Mouse (Mus musculus) frontal cortex, postnatal 36 days (tissue): ENCODE data around the gene Hecw2.
A peak's percentile ranks its signal among the peaks of the same experiment; 100 is the strongest.

Experiments
- DNase-seq, 2 experiments: peaks; one replicate each; pipeline ENCODE4 v3.0.0; 2022; ENCODE audit warnings: low spot score in 2 of 2

The Hecw2 gene

GRCm38 (mm10) chr1:54194954-54195305, at the start of gene Hecw2:
Hecw2 (minus strand) TSS chr1:54195168.
- DNase-seq = peak; percentile 59 to 60

- no peak for DNase-seq
These were observed 47.8 kb upstream of the Hecw2 start for GRCm38 (mm10) chr1:54242722-54243121.

- no peak for DNase-seq
These were observed 25.3 kb upstream of the Hecw2 start for GRCm38 (mm10) chr1:54220273-54220672.

GRCm38 (mm10) chr1:54194183-54194953, 600 bp downstream of the Hecw2 start:
- DNase-seq = peak; percentile 75 to 77

- DNase-seq = no peak
These were observed 1.7 kb downstream of the Hecw2 start for GRCm38 (mm10) chr1:54193191-54193770.

GRCm38 (mm10) chr1:54187579-54187978, 7.4 kb downstream of the Hecw2 start:
- no peak for DNase-seq

- DNase-seq = no peak
These were observed 8.6 kb downstream of the Hecw2 start for GRCm38 (mm10) chr1:54186347-54186746.

GRCm38 (mm10) chr1:54180663-54181062, 14.3 kb downstream of the Hecw2 start:
- DNase-seq = no peak

- no peak for DNase-seq
These were observed 15.8 kb downstream of the Hecw2 start for GRCm38 (mm10) chr1:54179179-54179578.

- DNase-seq = no peak
These were observed 18.4 kb downstream of the Hecw2 start for GRCm38 (mm10) chr1:54176592-54176991.

- no peak for DNase-seq
These were observed 27.0 kb downstream of the Hecw2 start for GRCm38 (mm10) chr1:54168014-54168413.

- DNase-seq = no peak
These were observed 35.4 kb downstream of the Hecw2 start for GRCm38 (mm10) chr1:54159531-54159930.

- no peak for DNase-seq
These were observed 41.7 kb downstream of the Hecw2 start for GRCm38 (mm10) chr1:54153216-54153786.

GRCm38 (mm10) chr1:54145106-54145505, 49.9 kb downstream of the Hecw2 start:
- DNase-seq = no peak

- DNase-seq = peak in 1 of 2 experiments; percentile 45
These were observed 61.0 kb downstream of the Hecw2 start for GRCm38 (mm10) chr1:54133802-54134436.

GRCm38 (mm10) chr1:54128714-54129431, 66.1 kb downstream of the Hecw2 start:
- DNase-seq = no peak

GRCm38 (mm10) chr1:54126991-54127742, 67.8 kb downstream of the Hecw2 start:
- no peak for DNase-seq

GRCm38 (mm10) chr1:54122551-54122950, 72.4 kb downstream of the Hecw2 start:
- no peak for DNase-seq

GRCm38 (mm10) chr1:54121071-54121730, 73.8 kb downstream of the Hecw2 start:
- DNase-seq = no peak

GRCm38 (mm10) chr1:54119638-54120320, 75.2 kb downstream of the Hecw2 start:
- no peak for DNase-seq
